In genomic region chr3:97928968-97929858, GRCm38 (mm10) we compare ENCODE assay signal across 8 mouse cellular contexts. TPM values are rescaled to one million over a fixed set of nuclear protein-coding genes. Genes with fewer than 3 reads are reported as not detected.
DNase-seq lines count a peak whose midpoint lies in the region; ATAC-seq lines count a peak whose summit lies in the region.

No protein-coding gene starts in this region.

- H3K9ac ChIP-seq in limb, embryonic 12.5 days (replicated peaks), result no peak overlapping the region
- no peak overlapping the region for H3K9ac ChIP-seq in midbrain, embryonic 12.5 days (replicated peaks)

- ATAC-seq in limb, embryonic 12.5 days (ENCODE audit: insufficient number of reproducible peaks, insufficient read depth, low FRiP score, low TSS enrichment, low read depth), result 0 out of 2 replicates have a peak, but pooled peaks have one; percentile 42
- peak; percentile 54 for ATAC-seq in midbrain, embryonic 12.5 days (ENCODE audit: low FRiP score, low read depth)

- peak; percentile 22 for DNase-seq in cerebellum, adult 11 months
- no peak for DNase-seq in cerebellum, adult 11-12 months
- DNase-seq in embryo, embryonic 10.5 days (ENCODE audit: low spot score), result peak; percentile 94
- DNase-seq in gastrocnemius, postnatal 4 days (ENCODE audit: low spot score in 2 of 2), result peak; percentile 49 to 83
- DNase-seq in kidney, adult 9 months, result peak; percentile 83
- DNase-seq in skeletal muscle tissue, adult 2 months (ENCODE audit: low read depth, low spot score), result peak; percentile 71

- H3K27ac ChIP-seq in limb, embryonic 12.5 days, result no peak overlapping the region
- H3K27ac ChIP-seq in midbrain, embryonic 12.5 days (replicated peaks), result no peak overlapping the region

- H3K9me3 ChIP-seq in limb, embryonic 12.5 days, result no peaks in the 10 kb centered on the region
- H3K9me3 ChIP-seq in midbrain, embryonic 12.5 days, result no peaks in the 10 kb centered on the region

- no peak overlapping the region for H3K4me2 ChIP-seq in limb, embryonic 12.5 days
- H3K4me2 ChIP-seq in midbrain, embryonic 12.5 days (replicated peaks), result no peak overlapping the region

- H3K36me3 ChIP-seq in limb, embryonic 12.5 days, result peaks cover 1% of the 10 kb centered on the region; the same call in 1 of the 2 replicates
- H3K36me3 ChIP-seq in midbrain, embryonic 12.5 days, result peaks cover 2% of the 10 kb centered on the region; the same call in 1 of the 2 replicates

- H3K27me3 ChIP-seq in limb, embryonic 12.5 days, result peaks cover 6% of the 10 kb centered on the region; the same call in 1 of the 2 replicates
- H3K27me3 ChIP-seq in midbrain, embryonic 12.5 days, result peaks cover 28% of the 10 kb centered on the region

- 57% methylated on average over 9 of the region's 9 CpGs for WGBS in limb, embryonic 12.5 days
- 61% methylated on average over 9 of the region's 9 CpGs for WGBS in midbrain, embryonic 12.5 days

- H3K4me3 ChIP-seq in limb, embryonic 12.5 days (replicated peaks), result no peak overlapping the region
- H3K4me3 ChIP-seq in midbrain, embryonic 12.5 days, result no peak overlapping the region

- peaks cover 41% of the 10 kb centered on the region for H3K4me1 ChIP-seq in limb, embryonic 12.5 days (replicated peaks)
- H3K4me1 ChIP-seq in midbrain, embryonic 12.5 days, result peaks cover 8% of the 10 kb centered on the region; the same call in 1 of the 2 replicates

RNA-seq across cellular contexts. Expression of gene Sec22b, which starts 28.2 kb away (rescaled TPM):
- 10 to 100 TPM; 54.6 to 65.0 TPM for total RNA-seq in gastrocnemius, postnatal 4 days (2021)
- 122 and 130 TPM in 2 replicates for polyA plus RNA-seq in limb, embryonic 12.5 days (2016; fragmentation: Nextera tagmentation; extraction: Ambion mirVana)
- polyA plus RNA-seq in midbrain, embryonic 12.5 days (2016; fragmentation: Nextera tagmentation; extraction: Ambion mirVana), result 98.7 and 101 TPM in 2 replicates

RNA-seq across cellular contexts. Expression of gene Pde4dip, which starts 40.7 kb away (rescaled TPM):
- total RNA-seq in gastrocnemius, postnatal 4 days (2021), result 1,000 to 10,000 TPM; 1,016 to 1,021 TPM
- 31.9 and 35.8 TPM in 2 replicates for polyA plus RNA-seq in limb, embryonic 12.5 days (2016; fragmentation: Nextera tagmentation; extraction: Ambion mirVana)
- polyA plus RNA-seq in midbrain, embryonic 12.5 days (2016; fragmentation: Nextera tagmentation; extraction: Ambion mirVana), result 38.1 and 39.9 TPM in 2 replicates
